ENCODE assay signal across 26 mouse cellular contexts in the genomic region with DNA sequence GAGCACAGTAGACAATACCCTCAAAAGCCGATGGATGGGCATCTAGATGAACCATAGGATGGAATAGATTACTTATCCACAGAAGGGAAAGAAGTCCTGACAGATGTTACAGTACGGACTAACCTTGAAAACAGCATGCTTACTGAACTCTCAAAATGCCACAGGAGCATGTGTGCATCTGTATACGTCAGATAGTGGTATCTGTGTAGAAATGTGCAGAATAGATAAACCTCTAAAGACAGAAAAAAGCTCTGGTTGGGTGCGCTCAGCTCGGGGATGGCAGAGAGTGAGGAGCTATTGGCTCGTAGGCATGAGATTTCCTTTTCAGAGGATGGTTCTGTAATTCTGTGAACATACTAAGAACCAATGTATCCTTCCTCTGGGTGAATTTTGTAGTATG. TPM values are rescaled to one million over a fixed set of nuclear protein-coding genes. Genes with fewer than 3 reads are reported as not detected.
DNase-seq lines count a peak whose midpoint lies in the region; ATAC-seq lines count a peak whose summit lies in the region.
"Had no signal": no experiment of that assay in that cellular context is flagged by ENCODE, and none has a peak within 500 bp of the region (broad histone marks: within the 10 kb centered on the region; RNA-seq: fewer than 3 reads in every experiment).

No protein-coding gene starts in this region.

- peak overlapping the region; percentile 77 for H3K27ac ChIP-seq in liver, embryonic 12.5 days
- H3K27ac ChIP-seq: embryonic facial prominence, embryonic 10.5 days; forebrain, embryonic 12.5 days; heart, embryonic 15.5 days; hindbrain, embryonic 14.5 days; limb, embryonic 13.5 days; lung, embryonic 15.5 days; midbrain, embryonic 15.5 days; neural tube, embryonic 12.5 days had no signal

- no peaks in the 10 kb centered on the region for H3K27me3 ChIP-seq in liver, embryonic 12.5 days (replicated peaks)
- H3K27me3 ChIP-seq: forebrain, embryonic 12.5 days; heart, embryonic 15.5 days; limb, embryonic 13.5 days; lung, embryonic 15.5 days; midbrain, embryonic 15.5 days; neural tube, embryonic 12.5 days had no signal

- no peaks in the 10 kb centered on the region for H3K36me3 ChIP-seq in liver, embryonic 12.5 days
- H3K36me3 ChIP-seq: embryonic facial prominence, embryonic 10.5 days; forebrain, embryonic 12.5 days; heart, embryonic 15.5 days; limb, embryonic 13.5 days; lung, embryonic 15.5 days; midbrain, embryonic 15.5 days; neural tube, embryonic 12.5 days had no signal

- peak overlapping the region; percentile 24; the same call in 1 of the 2 replicates for H3K9ac ChIP-seq in liver, embryonic 12.5 days
- H3K9ac ChIP-seq: forebrain, embryonic 12.5 days; heart, embryonic 15.5 days; hindbrain, embryonic 14.5 days; limb, embryonic 13.5 days; lung, embryonic 15.5 days; midbrain, embryonic 15.5 days; neural tube, embryonic 12.5 days had no signal

- no peaks in the 10 kb centered on the region for H3K9me3 ChIP-seq in liver, embryonic 12.5 days (replicated peaks)
- H3K9me3 ChIP-seq: embryonic facial prominence, embryonic 10.5 days; forebrain, embryonic 12.5 days; heart, embryonic 15.5 days; limb, embryonic 13.5 days; lung, embryonic 15.5 days; midbrain, embryonic 15.5 days; neural tube, embryonic 12.5 days had no signal

- H3K4me2 ChIP-seq in liver, embryonic 12.5 days = peak overlapping the region; percentile 51
- H3K4me2 ChIP-seq: forebrain, embryonic 12.5 days; heart, embryonic 15.5 days; hindbrain, embryonic 14.5 days; limb, embryonic 13.5 days; lung, embryonic 15.5 days; midbrain, embryonic 15.5 days; neural tube, embryonic 12.5 days had no signal

- peaks cover 29% of the 10 kb centered on the region for H3K4me1 ChIP-seq in liver, embryonic 12.5 days
- H3K4me1 ChIP-seq: embryonic facial prominence, embryonic 10.5 days; forebrain, embryonic 12.5 days; limb, embryonic 13.5 days; lung, embryonic 15.5 days; midbrain, embryonic 15.5 days; neural tube, embryonic 12.5 days had no signal

- peak; percentile 95 for ATAC-seq in liver, embryonic 12.5 days
- peak; percentile 96 for ATAC-seq in megakaryocyte progenitor cell, adult 5-6 weeks (replicated peaks; ENCODE audit: poor library complexity)
- ATAC-seq: intestine, embryonic 16.5 days; midbrain, embryonic 15.5 days had no signal

- no peak overlapping the region for H3K4me3 ChIP-seq in liver, embryonic 12.5 days
- H3K4me3 ChIP-seq: embryonic facial prominence, embryonic 10.5 days; forebrain, embryonic 12.5 days; heart, embryonic 15.5 days; limb, embryonic 13.5 days; lung, embryonic 15.5 days; midbrain, embryonic 15.5 days; neural tube, embryonic 12.5 days had no signal

- DNase-seq in c-Kit-negative CD71-positive TER-119-positive erythroid progenitor cells, embryonic 14.5 days (ENCODE audit: low read depth, low spot score) = peak; percentile 54
- DNase-seq in c-Kit-positive CD71-positive TER-119-positive erythroid progenitor cells, embryonic 14.5 days (ENCODE audit: low spot score) = peak; percentile 73
- DNase-seq in lung, adult 18-20 months = no peak
- no peak for DNase-seq in urinary bladder, postnatal 4 days (ENCODE audit: low spot score in 2 of 2)
- no peak for DNase-seq in ovary, postnatal 14 days (ENCODE audit: low spot score)
- DNase-seq: adrenal gland, postnatal 25 days; cerebellum, adult 9-10 months; gastrocnemius, postnatal 25 days; heart, postnatal 4 days; kidney, postnatal 36 days; lung, postnatal 36 days; retina, postnatal 1 day; right cerebral cortex, postnatal 25 days; spleen, adult 18-20 months; thymus, postnatal 25 days had no signal

- WGBS in liver, embryonic 12.5 days (ENCODE audit: insufficient replicate concordance) = 31% methylated on average over 6 of the region's 6 CpGs

RNA-seq across cellular contexts. Expression of gene Mettl21a, which starts 22.2 kb away (rescaled TPM):
- 9.2 and 11.1 TPM in 2 replicates for polyA plus RNA-seq in liver, embryonic 12.5 days (2016; fragmentation: Nextera tagmentation; extraction: Ambion mirVana)
- total RNA-seq in megakaryocyte progenitor cell, adult 5-6 weeks (2015) = 8.1 and 8.9 TPM in 2 replicates
- 9.8 and 10.4 TPM in 2 replicates for total RNA-seq in megakaryocyte progenitor cell, adult 5-6 weeks (2017)

RNA-seq across cellular contexts. Expression of gene Ccnyl1, which starts 51.0 kb away (rescaled TPM):
- polyA plus RNA-seq in liver, embryonic 12.5 days (2016; fragmentation: Nextera tagmentation; extraction: Ambion mirVana) = 1.6 and 2.3 TPM in 2 replicates
- 8.4 and 9.8 TPM in 2 replicates for total RNA-seq in megakaryocyte progenitor cell, adult 5-6 weeks (2015)
- 4.7 and 7.8 TPM in 2 replicates for total RNA-seq in megakaryocyte progenitor cell, adult 5-6 weeks (2017)

Comparison
In these comparisons a context has a peak if more than half of its experiments do, and no peak if none do; other contexts are left out.
1. DNase-seq: peak in c-Kit-negative CD71-positive TER-119-positive erythroid progenitor cells, embryonic 14.5 days (single experiment) and c-Kit-positive CD71-positive TER-119-positive erythroid progenitor cells, embryonic 14.5 days (single experiment); none in lung, adult 18-20 months (0 of 2), urinary bladder, postnatal 4 days (0 of 2) and ovary, postnatal 14 days (single experiment).